Mouse (Mus musculus) lung, postnatal 0 days (tissue): Measurements from ENCODE around the gene Dcp1a. TPM values are rescaled to one million over a fixed set of nuclear protein-coding genes. Genes with fewer than 3 reads are reported as not detected.

Experiments used
- ATAC-seq: fragments of 200-750 bp; cut with Nextera tagmentation; 2 replicates; pipeline ENCODE4 v1.8.0; 2017; ENCODE audit warnings: moderate library complexity
- DNase-seq: peaks from one replicate; pipeline ENCODE4 v3.0.0-alpha.2; 2016; ENCODE audit warnings: low spot score
- H3K27ac ChIP-seq: fragments of 300-500 bp; sonication (generic); 2 replicates; pipeline ENCODE4 v1.5.1; 2014; ENCODE audit warnings: antibody characterized with exemption, mild to moderate bottlenecking, low read length, mixed read lengths
- H3K27me3 ChIP-seq: fragments of 300-500 bp; sonication (generic); replicated peaks from 2 replicates; pipeline ENCODE4 v1.6.1; 2014; ENCODE audit warnings: low read length, mixed read lengths; ENCODE audit not compliant: insufficient read depth
- H3K36me3 ChIP-seq: fragments of 300-500 bp; sonication (generic); 2 replicates; pipeline ENCODE4 v1.6.1; 2014; ENCODE audit warnings: low read length, mixed read lengths; ENCODE audit not compliant: insufficient read depth
- H3K4me1 ChIP-seq: fragments of 300-500 bp; sonication (generic); 2 replicates; pipeline ENCODE4 v1.6.1; 2014; ENCODE audit warnings: antibody characterized with exemption, low read depth, low read length, mixed read lengths; ENCODE audit not compliant: insufficient read depth
- H3K4me2 ChIP-seq: fragments of 300-500 bp; sonication (generic); replicated peaks from 2 replicates; pipeline ENCODE4 v1.6.1; 2014; ENCODE audit warnings: low read depth, mild to moderate bottlenecking, low read length, moderate library complexity, mixed read lengths
- H3K4me3 ChIP-seq: fragments of 300-500 bp; sonication (generic); 2 replicates; pipeline ENCODE4 v1.5.1; 2014; ENCODE audit warnings: low read depth, low read length
- H3K9ac ChIP-seq: fragments of 300-500 bp; sonication (generic); replicated peaks from 2 replicates; pipeline ENCODE4 v1.6.1; 2014; ENCODE audit warnings: low read depth, mild to moderate bottlenecking
- H3K9me3 ChIP-seq: fragments of 300-500 bp; sonication (generic); 2 replicates; pipeline ENCODE4 v1.6.1; 2016; ENCODE audit warnings: low read length, mixed read lengths
- CTCF ChIP-seq: IDR thresholded peaks from 2 replicates; pipeline ENCODE4 v1.5.1; 2016; ENCODE audit warnings: antibody characterized with exemption, mild to moderate bottlenecking
- EP300 ChIP-seq: IDR thresholded peaks from 2 replicates; pipeline ENCODE4 v1.6.1; 2016; ENCODE audit warnings: antibody characterized with exemption, mild to moderate bottlenecking, control low read depth
- WGBS: fragments of 180-500 bp; shearing (Covaris S2); extraction: QIAGEN DNeasy Blood & Tissue Kit; methylation state at CpG from one replicate; pipeline ENCODE4 v1.1.7; 2014; 5-methylcytosine and 5-hydroxymethylcytosine counted together
- microRNA-seq: library from miRNA; unstranded; fragments of <30 nt; microRNA quantifications from one replicate; pipeline ENCODE4, GENCODE M21; 2016
- polyA plus RNA-seq: library from polyadenylated mRNA; unstranded; fragments of >200 nt; fragmentation: Nextera tagmentation; extraction: Ambion mirVana; gene quantifications from 2 replicates; pipeline ENCODE4 v1.2.1, GENCODE M21; 2015

Dcp1a gene
- polyA plus RNA-seq, 1 experiment from 2014 or later: 8.8 TPM

DNA sequence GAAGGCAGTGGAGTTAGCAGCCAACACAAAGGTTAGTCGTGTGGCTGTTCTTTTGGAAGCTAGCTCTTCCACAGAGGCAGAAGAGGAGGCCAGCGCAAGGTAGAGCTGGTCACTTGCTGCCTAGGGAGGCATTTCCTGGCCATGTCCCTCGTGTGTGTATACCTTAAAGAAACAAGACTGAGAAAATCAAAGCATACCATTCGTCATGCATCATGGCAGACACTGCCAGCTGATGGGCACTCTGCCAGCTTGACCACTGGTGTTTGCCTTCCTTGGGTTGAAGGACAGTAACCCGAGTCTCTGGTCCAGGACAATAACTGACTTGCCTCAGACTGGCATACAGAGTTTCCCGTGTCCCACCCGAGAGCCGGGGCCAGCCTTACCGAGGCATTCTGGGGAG lies 91.0 kb downstream of the Dcp1a start:
- Histone ChIP-seq H3K4me3 (no peak overlapping the region), H3K4me2 (no peak overlapping the region), H3K27me3 (no peaks in the 10 kb centered on the region), H3K36me3 (peaks cover 28% of the 10 kb centered on the region), H3K4me1 (no peaks in the 10 kb centered on the region), H3K9ac (no peak overlapping the region), H3K9me3 (no peaks in the 10 kb centered on the region), H3K27ac (no peak overlapping the region)
- ATAC-seq (peak; percentile 52), DNase-seq (peak; percentile 40)
- TF ChIP-seq CTCF (no peak), EP300 (no peak)
- WGBS: 54% methylated on average over 9 of the region's 9 CpGs

DNA sequence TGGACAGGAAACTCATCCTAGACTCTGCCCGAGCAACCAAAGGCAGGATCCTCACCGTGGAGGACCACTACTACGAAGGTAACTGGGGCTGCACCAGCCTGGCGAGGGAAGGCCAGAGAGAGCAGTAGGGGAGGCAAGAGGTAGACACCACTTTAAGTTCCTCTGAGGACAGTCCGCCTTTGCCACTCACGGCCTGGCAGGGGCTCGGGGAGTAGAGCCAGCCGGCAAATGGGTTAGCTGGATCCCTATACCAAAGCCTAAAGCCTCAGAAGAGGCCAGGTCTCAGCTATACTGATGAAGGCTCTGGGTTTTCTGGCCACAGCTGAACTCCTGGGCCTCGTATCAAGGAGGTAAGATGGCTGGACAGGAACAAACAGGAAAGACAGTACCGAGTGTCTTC lies 92.9 kb downstream of the Dcp1a start:
- no peaks in the 10 kb centered on the region for H3K4me1 ChIP-seq
- WGBS: 80% methylated on average over 10 of the region's 10 CpGs

DNA sequence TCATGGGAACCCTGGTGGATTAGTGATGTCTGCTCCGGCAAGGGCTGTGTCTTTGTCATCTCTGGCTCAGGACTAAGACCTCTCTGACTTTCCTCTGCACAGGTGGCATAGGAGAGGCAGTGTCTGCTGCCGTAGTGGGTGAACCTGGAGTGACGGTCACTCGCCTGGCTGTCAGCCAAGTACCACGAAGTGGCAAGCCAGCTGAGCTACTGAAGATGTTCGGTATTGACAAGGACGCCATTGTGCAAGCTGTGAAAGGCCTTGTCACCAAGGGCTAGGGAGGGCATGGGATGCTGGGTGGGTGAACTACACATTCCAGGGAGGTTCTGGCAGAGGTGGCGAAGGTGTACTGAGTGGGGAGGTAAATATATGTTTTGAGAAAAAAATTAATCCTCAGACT lies 93.9 kb downstream of the Dcp1a start:
- no peak for ATAC-seq
- 46% methylated on average over 8 of the region's 8 CpGs for WGBS
- H3K27me3 ChIP-seq: no peaks in the 10 kb centered on the region

More for the DNA sequence above, 92.9 kb downstream of the Dcp1a start:
- H3K27me3 ChIP-seq: no peaks in the 10 kb centered on the region
- no peak overlapping the region for H3K4me3 ChIP-seq
- no peak overlapping the region for H3K9ac ChIP-seq
- peaks cover 28% of the 10 kb centered on the region for H3K36me3 ChIP-seq
- no peak for DNase-seq
- no peak overlapping the region for H3K4me2 ChIP-seq
- no peaks in the 10 kb centered on the region for H3K9me3 ChIP-seq
- H3K27ac ChIP-seq: no peak overlapping the region
- TF ChIP-seq EP300 (no peak), CTCF (no peak)
- ATAC-seq: no peak

DNA sequence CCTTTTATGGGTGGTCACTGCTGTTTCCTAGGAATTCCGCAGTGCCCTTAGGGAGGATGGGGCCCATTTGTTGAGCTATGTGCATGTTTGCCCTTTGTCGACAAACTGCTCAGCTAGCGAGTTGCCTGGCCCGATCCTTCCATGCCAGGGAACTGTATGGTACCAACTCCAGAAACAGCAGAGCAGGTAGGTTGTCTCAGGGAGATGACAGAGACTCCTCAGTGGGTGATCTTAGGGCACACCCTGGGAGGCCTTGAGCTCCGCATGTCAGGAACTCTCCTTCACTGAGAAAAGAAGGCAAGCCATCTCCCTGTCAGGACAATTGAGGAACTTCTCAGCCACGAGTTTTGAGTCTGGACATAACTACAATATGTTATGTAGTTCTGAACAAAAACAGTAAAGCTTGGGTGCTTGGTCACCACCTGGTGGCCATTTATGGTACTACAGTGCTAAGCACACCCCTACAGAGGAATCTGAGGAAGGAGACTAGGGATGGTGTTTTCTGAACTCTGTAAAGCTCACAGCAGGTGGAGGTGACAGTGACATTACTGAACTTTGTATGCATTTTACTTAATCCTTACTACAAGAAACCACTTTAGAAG lies 94.7 kb downstream of the Dcp1a start:
- peak; percentile 67 for ATAC-seq
- Histone ChIP-seq H3K4me2 (no peak overlapping the region), H3K9me3 (no peaks in the 10 kb centered on the region), H3K36me3 (peaks cover 23% of the 10 kb centered on the region), H3K27me3 (no peaks in the 10 kb centered on the region), H3K27ac (no peak overlapping the region), H3K4me1 (no peaks in the 10 kb centered on the region), H3K9ac (no peak overlapping the region), H3K4me3 (no peak overlapping the region)
- peak; percentile 82 for DNase-seq
- WGBS: 56% methylated on average over 6 of the region's 6 CpGs
- TF ChIP-seq CTCF (peak; percentile 98), EP300 (no peak)

More for the DNA sequence above, 93.9 kb downstream of the Dcp1a start:
- peaks cover 28% of the 10 kb centered on the region for H3K36me3 ChIP-seq
- DNase-seq: no peak
- no peak overlapping the region for H3K27ac ChIP-seq
- H3K4me3 ChIP-seq: no peak overlapping the region
- no peak overlapping the region for H3K9ac ChIP-seq
- no peak overlapping the region for H3K4me2 ChIP-seq
- no peaks in the 10 kb centered on the region for H3K4me1 ChIP-seq
- no peak for TF ChIP-seq EP300
- TF ChIP-seq CTCF: no peak
- H3K9me3 ChIP-seq: no peaks in the 10 kb centered on the region

DNA sequence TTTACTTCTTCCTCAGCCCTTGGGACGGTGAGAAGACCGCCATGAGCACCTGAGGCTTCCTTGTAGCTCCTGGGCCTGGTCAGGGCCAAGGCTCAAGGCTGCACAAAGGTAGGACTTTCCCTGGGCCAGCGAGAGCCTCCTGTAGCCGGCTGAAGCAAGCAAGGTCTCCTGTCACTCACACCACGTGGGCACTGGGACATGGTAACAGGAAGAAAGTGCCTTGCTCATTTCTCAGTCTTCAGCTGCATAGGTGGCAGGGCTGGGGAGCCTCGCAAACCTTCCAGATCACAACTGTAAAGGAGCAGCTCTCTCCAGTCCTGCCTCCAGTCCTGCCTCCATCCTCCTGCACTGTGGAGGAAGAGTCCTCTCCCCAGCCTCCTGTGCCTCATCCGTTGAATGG lies 96.5 kb downstream of the Dcp1a start:
- no peak overlapping the region for H3K4me3 ChIP-seq
- no peak overlapping the region for H3K4me2 ChIP-seq
- no peaks in the 10 kb centered on the region for H3K9me3 ChIP-seq
- DNase-seq: no peak
- H3K36me3 ChIP-seq: peaks cover 21% of the 10 kb centered on the region
- WGBS: 63% methylated on average over 7 of the region's 7 CpGs
- H3K4me1 ChIP-seq: no peaks in the 10 kb centered on the region
- H3K27me3 ChIP-seq: no peaks in the 10 kb centered on the region
- no peak for TF ChIP-seq CTCF
- TF ChIP-seq EP300: no peak
- H3K27ac ChIP-seq: no peak overlapping the region
- no peak for ATAC-seq
- no peak overlapping the region for H3K9ac ChIP-seq

DNA sequence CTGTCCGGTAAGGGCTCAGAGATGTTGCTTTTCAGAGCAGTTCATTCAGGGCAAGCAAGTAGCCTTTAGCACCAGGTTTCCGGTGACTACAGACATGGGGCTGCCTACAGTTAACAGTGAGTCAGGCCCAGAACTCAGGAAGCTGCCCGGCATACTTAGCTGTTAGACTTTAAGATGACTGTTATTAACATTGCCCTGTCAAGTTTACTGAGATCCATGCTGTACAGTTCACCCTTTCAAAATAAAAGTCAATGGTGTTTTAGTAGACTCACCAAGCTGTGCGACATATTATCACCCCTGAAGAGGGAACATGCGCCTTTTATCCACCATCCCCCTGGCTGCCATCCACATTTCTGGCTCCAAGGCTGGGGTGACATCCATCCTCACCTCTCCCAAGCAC lies 96.9 kb downstream of the Dcp1a start:
- H3K9me3 ChIP-seq: no peaks in the 10 kb centered on the region
- H3K4me1 ChIP-seq: no peaks in the 10 kb centered on the region
- DNase-seq: peak; percentile 45
- no peak overlapping the region for H3K9ac ChIP-seq
- H3K4me2 ChIP-seq: no peak overlapping the region
- no peaks in the 10 kb centered on the region for H3K27me3 ChIP-seq
- 34% methylated on average over 5 of the region's 5 CpGs for WGBS
- ATAC-seq: peak; percentile 11; the same call in 1 of the 2 replicates
- no peak overlapping the region for H3K4me3 ChIP-seq
- TF ChIP-seq EP300: no peak
- no peak for TF ChIP-seq CTCF
- peaks cover 16% of the 10 kb centered on the region for H3K36me3 ChIP-seq
- H3K27ac ChIP-seq: no peak overlapping the region

Small RNAs within 50 kb of the gene (microRNA-seq; reads per million reads assigned to microRNA genes)
- gene Mir3076: 2.0 reads per million

Other genes starting within 250 kb of the Dcp1a start
- 12.5 and 14.8 TPM in 2 replicates for gene Cacna1d, start 11.9 kb downstream of the Dcp1a start, polyA plus RNA-seq
- 121 and 132 TPM in 2 replicates for gene Tkt, start 68.8 kb downstream of the Dcp1a start, polyA plus RNA-seq
- 59.4 and 68.4 TPM in 2 replicates for gene Prkcd, start 146.7 kb downstream of the Dcp1a start, polyA plus RNA-seq
- 14.4 and 15.5 TPM in 2 replicates for gene Rft1, start 174.8 kb downstream of the Dcp1a start, polyA plus RNA-seq
- gene Sfmbt1, start 235.3 kb downstream of the Dcp1a start, polyA plus RNA-seq: 8.2 and 8.9 TPM in 2 replicates